Mouse (Mus musculus) frontal cortex, postnatal 14 days (tissue): Measurements from ENCODE around the gene Zbtb40.
A peak's percentile ranks its signal among the peaks of the same experiment; 100 is the strongest.

Experiments
- DNase-seq, 2 experiments: peaks; one replicate each; pipeline ENCODE4 v3.0.0; 2022; ENCODE audit warnings: low spot score in 2 of 2

Zbtb40 gene

DNA sequence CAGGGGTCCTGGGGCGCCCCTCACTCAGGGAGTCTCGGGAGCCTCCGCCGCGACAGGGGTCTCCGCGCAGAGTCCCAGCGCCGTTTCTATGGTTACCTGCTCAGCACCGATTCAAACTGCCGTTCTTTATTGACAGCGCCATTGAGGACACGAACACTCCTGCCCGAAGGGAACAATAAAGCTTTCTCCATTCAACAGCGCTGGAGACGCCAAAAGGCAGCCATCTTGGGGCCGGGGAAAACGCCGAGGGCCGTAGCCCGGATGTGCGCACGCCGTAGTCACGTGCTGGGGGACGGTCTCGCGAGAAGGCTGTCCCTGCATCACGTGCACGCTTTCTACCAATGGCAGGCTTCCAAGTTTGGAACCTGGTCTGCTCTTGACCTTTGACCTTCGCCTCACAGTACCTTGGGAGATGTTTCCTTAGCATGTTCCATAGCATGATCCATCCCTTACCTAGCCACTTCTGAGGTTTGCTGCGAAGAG, at the start of gene Zbtb40:
TSS of gene Zbtb40 (minus strand) at position 252 of the 483 bp plus-strand sequence.
- DNase-seq: peak; percentile 93 to 95

DNA sequence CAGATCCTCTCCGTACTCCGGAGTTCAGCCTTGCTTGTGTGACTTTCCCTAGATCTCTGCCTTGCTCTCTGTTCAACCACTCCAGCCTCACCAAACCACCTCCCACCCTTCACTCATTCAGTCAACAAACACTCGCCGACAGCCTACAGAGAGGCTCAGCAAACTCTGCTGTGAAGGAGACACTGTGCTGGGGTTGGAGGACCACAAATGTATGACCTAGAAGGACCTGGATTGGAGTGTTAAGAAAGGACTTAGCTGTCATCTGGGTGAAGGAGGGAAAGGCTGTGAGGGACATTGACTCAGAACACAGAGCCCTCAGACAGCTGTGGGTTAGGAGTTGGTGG, 49.4 kb upstream of the Zbtb40 start:
- no peak for DNase-seq

DNA sequence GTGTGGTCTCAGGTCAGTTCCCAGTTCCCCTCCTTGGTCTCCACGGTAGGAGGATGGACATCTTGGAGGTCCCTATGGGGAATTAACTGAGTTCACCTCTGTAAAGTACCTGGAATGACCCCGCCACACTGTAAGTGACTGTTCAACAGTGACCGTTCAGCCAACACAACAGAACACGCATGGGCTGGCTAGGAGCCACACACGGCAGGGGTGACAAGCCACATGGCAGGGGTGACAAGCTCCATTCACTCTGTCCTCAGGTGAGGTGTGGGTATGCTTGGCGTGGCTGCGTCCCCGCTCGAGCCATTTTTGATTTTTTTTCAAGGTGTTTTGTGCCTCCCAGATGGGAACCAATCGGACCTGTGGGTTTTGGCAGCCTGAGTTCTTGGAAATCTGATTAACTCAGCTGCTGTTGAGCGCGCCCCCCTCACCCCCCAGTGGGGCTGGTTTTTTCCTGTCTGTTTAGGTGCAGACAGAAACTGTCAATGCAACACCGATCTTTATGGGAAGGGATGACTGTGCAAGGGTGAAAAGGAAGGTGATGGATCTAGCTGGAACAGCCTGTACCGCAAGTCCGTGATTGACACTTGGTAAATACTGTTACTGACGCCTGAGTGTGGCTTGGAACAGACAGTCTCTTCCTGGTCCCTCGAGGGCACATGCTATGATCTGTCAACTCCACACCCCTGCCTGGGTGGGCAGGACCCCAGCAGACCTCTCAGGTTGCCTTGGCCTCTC, 48.8 kb upstream of the Zbtb40 start:
- DNase-seq: no peak

DNA sequence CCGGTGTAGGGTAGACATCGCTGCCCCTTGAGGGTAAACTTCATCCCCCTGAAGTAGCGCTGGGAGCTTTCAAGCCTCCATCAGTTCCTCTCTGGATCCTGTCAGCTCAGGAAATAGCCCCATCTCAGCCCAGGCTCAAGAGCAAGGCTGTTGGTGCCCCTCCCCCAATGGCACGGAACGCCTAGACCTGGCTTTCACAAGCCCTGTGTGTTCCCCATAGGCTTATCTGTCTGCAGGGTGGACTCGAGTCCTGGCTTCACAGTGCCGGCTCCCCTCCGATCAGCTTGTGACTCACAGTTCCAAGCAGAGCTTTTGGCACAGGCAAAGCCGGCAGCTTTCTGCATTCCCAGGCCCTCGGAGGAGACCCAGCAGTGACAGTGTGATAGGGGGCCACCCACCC, 47.8 kb upstream of the Zbtb40 start:
- no peak for DNase-seq

DNA sequence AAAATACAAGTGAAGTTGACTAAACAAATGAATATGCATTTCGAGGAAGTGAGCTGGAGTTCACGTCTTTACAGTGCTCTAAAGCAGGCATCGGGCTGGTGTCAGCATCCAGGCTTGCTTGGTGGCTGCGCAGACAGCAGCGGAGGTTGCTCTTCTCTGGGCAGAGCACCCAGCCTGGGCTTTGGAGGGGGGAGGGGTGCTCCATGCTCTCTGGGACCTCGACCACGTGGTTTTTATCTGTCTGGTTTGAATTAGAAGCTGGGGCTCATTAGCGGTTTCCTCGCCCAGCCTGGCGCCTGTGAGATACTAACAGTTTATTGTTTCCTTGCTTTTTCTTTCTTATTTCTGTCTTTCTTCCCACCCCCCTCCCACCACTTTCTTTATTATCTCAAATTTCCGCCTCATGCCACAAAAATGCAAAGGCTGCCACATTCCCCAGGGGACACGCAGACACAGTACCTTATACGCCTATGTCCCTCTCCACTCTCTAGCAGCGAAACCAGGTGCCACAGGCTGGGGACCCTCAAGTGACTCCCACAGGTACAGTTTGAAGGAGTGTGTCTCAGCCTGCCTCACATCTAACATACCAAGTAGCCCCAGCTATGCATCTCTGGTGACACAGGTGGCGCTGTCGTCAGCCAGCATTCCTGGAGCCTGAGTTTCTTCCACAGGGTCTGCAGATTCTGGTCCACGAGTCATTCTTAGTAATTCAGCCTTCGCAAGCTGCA, 36.6 kb upstream of the Zbtb40 start:
- DNase-seq: peak in 1 of 2 experiments; percentile 17

DNA sequence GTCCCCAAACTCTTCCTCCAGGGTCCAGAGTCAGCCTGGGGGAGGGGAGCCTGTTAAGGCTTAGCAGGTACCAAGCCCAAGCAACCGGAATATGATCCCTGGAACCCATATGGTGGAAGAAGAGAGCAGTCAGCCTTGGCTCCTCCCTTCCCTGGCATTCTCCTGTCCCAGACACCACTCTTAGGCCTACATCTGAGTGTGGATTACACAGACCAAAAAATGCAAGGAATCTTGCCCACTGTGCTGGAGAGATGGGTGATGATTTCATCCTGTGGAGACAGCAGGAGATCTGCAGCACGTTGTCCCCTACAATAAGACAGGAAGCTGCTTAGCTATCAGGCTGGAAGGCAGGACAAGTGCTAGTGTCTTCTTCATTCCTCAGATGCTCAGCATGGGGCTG, 34.3 kb upstream of the Zbtb40 start:
- DNase-seq: no peak

DNA sequence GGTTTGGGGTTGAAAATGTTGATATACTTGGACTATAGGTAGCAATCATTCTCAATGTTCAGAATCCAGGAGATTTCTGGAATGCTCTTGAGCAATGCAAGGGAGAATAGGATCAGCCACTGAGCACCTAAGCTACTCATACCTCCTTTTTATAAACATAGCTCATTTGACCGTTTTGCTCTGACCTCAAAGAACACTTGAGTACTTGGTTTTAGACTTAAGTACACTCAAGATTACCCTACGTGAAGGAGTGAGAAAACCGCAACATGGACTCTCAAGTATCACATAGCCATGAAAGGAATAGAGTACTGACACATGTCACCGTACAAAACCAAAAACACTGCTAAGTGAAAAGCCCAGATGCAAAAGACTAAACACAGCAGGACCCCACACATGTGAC, 32.8 kb upstream of the Zbtb40 start:
- DNase-seq: no peak

DNA sequence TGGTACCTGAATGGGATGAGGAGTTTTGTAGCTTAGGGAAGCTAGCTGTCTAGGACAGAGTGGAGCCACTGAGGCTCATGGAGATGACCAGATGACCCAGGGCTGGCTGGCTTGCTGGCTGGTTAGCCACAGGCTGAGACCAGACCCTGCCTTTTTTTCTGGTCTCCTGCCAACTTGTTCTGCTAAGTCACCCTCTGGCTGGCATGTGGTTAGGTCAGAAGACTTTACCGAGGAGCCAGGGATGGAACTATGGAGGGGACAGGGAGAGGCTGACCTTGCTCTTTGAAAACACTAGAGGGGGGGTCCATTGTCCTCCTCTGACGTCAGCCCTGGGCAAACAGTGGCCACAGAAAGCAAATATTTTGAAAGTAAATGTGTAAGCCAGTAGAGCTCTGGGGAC, 28.6 kb upstream of the Zbtb40 start:
- no peak for DNase-seq

DNA sequence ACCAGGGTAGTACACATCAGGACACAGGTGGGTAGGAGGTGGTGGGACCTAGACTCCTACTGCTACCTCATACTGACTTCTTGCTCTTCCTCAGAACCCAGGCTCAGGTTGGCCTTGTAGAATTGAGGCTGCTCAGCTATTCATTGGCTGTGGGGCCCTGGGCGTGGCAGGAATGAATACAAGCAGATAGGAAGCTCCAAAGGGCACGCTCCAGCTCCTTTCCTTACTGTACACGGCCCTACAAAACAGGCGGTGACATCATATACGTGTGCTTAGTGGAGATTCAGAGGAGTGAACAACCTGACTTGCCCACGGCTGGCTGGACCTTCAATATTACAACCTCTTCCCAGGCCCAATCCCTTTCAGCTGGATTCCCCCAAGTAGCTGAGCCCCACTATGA, 22.6 kb upstream of the Zbtb40 start:
- DNase-seq: no peak

DNA sequence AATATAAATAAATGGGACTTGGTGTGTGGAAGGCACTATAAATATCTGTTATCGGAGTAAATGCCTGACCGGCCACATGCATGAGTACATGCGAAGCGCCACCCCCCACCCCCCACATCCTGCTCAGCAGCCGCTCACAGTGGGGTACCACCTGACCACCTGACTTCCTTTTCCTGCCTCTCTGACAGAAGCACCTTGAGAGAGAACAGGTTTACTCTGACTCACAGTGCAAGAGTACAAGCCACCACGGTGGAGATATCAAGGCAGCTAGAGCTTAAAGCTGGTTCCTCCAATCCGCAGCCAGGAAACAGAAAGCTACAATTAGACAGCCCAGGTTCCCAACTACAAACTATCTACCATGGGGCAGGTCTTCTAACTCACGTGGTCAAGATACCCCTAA, 19.9 kb upstream of the Zbtb40 start:
- no peak for DNase-seq

DNA sequence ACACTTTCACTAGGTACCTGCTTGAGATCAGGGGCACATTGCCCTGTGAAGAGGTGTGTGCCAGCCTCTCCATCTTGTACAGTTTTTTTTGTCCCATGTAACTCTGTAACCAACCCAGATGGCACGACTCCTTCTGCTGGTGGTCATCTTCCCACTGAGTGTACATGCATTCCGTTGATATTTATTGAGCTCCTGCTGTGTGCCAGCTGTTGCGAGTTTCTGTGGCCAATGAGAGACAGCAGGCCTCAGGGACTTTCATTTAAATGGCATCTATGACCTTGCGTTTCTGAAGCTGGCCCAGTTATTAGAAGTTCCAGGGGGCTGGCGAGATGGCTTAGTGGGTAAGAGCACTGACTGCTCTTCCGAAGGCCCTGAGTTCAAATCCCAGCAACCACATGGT, 17.2 kb upstream of the Zbtb40 start:
- no peak for DNase-seq

DNA sequence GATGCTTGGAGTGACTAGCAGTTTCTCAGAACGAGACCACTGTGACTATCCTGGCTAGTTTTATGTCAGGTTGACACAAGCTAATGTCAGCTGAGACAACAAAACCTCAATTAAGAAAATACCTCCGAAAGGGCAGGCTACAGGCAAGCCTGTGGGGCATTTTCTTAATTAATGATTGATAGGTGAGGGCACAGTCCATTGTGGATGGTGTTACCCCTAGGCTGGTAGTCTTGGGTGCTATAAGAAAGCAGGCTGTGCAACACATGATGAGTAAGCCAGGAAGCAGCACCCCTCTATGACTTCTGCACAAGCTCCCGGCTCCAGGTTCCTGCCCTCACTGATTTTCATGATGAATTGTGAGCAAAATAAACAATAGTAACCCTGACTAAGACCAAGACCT, 6.3 kb upstream of the Zbtb40 start:
- DNase-seq: no peak

DNA sequence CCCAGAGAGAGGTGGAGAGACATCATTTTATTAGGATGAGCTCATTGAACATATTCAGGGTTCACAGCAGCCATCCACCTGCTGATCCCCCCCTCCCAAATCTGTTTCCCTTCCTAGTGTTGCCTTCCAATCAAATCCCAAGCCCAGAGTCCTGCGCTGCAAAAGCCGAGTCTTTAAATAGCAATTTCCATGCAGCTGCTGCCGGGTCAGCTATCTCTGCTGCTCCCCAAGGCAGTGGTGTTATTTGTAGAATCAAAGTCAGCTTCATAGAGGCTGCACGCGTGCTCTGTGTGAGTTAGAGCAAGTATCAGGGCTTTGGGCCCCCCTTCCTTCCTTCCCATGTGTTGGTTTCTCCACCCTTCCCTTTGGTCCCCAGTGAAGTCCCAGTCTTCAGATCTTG, 5.2 kb upstream of the Zbtb40 start:
- DNase-seq: no peak

DNA sequence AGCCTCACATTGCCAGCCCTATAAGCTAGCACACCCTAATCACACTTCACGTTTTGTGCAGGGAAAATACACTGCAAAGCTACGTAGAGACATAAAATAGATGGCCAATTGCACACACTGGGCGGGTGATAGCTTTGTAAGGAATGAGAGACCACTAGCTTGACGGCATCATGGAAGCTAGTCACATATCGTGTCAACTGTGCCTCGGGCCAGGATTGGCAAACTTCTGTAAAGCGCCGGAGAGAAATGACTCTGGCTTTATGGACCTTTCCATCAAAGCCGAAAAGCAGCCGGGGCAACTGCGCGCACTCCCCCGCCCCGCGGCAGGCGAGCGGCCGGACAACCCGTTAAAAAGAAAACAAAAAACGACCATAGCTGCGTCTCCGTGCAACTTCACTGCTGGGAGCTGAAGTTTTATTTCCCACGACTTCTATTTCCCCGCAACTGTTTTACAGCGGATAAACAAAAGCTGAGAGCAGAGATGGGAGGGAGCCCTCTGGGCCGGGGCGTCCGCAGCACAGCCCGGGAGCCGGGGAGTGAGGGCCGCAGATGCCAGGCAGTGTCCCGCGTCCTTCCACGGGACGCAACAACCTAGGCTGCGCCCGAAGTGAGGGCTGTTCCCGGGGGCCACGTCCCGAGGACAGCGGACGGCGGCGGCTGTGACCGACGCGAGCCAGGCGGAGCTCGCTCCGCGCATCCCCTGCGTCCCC, 606 bp downstream of the Zbtb40 start:
- no peak for DNase-seq

DNA sequence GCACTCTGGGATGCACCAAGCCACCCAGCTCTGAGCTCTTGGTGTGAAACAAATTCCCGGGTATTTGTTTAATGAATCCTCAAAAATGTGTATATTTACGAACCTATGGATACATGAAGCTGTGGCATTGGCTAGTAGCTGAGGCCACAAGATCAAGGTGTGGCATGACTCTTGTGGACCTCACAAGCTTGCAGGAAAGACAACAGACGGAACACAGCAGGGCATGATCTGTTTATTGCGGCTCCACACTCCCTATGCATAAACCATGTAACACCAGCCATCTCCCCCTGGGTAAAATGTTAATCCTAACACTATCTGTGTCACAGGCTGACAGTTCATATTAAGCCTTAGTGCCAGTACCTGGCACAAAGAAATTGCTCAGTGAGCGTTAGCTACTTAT, 2.5 kb downstream of the Zbtb40 start:
- DNase-seq: no peak

DNA sequence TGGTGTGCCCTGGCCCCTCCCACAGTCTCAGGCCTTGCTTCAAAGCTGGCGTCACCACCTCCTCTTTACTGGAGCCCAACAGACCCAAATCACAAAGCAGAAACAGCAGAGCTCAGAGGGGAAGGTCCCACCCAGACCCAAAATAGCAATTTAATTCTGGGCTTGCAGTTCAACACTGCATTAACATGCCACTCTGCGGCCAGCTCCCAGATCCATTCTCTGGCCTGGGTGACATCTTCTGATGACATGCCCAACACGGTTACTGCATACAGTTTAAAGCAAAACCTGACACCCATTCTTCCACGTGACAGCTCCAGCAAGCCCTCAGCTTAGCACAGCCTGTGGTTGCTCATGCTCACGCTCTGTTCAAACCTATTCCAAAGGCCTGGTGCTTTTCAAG, 4.1 kb downstream of the Zbtb40 start:
- peak; percentile 23 for DNase-seq

DNA sequence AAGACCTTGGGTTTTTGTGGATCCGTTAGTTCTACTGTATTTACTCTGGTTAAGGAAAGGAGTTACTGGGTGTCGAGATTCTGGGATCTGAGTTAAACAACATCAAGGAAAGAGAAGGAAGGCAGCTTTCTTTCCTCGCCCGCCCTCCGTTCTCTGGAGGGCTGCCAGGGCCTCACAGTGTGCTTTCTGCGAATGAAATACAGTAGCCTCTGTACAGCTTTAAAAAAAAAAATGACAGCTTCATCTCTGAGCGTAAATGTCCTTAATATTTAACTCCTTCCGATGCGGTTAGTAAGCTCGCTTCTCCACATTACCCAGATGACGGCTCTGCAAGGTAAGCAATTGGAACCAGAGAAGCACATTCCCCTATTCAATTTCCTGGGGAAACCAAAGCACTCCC, 4.8 kb downstream of the Zbtb40 start:
- DNase-seq: peak in 1 of 2 experiments; percentile 34

DNA sequence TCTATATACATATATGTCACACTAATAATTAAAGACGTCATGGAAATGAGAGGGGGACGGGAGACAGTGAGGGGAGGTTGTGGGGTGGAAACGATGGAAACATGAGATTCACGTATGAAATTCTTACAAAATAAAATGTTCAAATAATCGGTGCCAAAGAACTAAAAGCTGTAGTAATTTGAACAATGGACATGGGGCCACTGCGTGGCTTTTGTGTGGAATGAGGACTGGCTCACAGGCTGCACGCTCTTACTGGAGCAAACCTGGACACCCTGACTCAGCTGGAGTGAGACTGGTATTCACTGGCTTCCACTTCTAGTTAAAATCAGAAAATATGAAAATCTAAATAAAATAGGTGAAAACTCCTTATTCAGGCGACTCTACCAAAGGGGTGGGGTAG, 6.6 kb downstream of the Zbtb40 start:
- no peak for DNase-seq

DNA sequence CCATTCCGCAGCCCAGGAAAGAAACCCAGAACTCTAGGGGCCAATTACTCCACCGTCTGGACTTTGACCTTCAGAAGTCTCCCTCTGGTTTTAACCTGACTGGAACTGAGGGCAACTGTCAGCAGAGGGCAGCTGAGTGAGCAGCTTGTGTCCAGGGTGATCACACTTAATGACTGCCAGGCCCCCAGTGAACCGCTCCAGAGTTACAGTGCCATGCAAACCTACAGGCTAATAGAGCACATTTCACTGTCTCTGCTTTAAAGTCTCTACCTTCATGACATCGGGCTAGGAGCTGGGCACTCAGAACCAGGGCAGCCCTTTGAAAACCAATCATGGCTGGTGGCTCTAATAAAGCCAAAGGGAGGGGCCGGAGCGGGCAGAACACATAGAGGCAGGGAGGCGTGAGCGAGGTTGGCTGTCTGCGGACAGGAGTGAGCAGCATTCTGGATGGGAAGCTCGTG, 7.4 kb downstream of the Zbtb40 start:
- DNase-seq: no peak

DNA sequence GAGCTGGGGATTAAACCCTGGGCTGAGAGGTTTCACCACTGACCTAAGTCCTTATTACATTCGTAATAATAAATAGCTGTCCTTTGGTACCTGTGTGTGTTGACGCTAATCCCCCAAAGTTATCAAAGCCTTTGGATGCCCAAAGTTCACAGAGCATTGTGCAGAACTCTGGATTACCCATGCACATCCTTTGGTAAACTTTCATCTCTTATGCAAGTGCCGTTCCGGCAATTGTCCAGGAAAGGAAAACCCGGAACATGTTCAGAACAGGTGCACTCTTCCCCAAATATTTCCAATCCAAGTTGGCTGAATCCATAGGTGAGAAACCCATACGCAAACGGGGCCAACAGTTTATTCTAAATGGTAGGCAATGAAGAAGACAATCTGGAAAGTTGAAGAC, 9.2 kb downstream of the Zbtb40 start:
- no peak for DNase-seq

DNA sequence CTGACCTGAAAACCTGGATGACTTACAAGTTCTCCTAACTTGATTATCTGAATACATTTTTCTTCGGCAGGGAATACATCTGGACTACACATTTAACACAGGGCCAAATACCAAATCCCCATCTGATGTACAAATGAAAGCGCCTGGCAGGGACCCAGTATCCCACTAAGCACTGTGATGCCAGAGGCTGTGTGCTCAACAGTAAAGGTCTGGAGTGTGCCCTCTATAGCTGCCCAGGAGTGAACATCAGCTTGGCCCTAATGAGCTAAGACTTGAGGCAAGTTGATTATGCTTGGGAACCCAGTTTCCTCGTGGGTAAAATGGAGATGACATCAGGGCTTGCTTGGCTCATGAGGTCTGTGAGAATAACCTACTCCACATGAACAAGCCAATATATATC, 10.1 kb downstream of the Zbtb40 start:
- DNase-seq: no peak

DNA sequence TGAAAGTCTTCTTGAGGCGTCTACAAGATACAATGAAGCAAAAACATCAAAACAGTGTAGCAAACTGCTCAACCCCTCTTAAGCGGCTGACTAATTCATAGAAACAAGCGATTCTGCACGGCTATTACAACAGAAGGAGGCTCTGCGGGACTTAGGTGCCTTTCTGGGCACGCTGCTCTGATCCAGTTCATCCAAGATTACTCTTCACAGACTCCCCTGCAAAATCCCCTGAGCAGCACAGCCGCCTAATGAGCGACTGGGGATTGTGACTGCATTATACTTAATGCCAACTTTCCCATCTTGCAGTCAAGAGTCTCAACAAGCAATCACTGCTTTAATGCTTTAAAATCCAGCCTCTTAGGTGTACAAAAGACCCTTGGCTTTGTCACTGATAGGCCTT, 10.5 kb downstream of the Zbtb40 start:
- no peak for DNase-seq
